Mouse (Mus musculus) cerebellum, adult 2 months (tissue): ENCODE data around the gene Ftl1-ps1.

Experiments
- CTCF ChIP-seq: fragments of 200-500 bp; IDR thresholded peaks from 2 replicates; pipeline ENCODE4 v1.5.1; 2011; ENCODE audit warnings: low read depth, mild to moderate bottlenecking, control low read depth, low read length, moderate library complexity, borderline replicate concordance; ENCODE audit not compliant: insufficient read depth
- POLR2A ChIP-seq: fragments of 200-500 bp; IDR thresholded peaks from 2 replicates; pipeline ENCODE4 v1.6.1; 2011; ENCODE audit warnings: low read length, control low read depth, borderline replicate concordance; ENCODE audit not compliant: insufficient read depth

GRCm38 (mm10) chr13:74381533-74382276, 17.8 kb upstream of the Ftl1-ps1 start:
- TF ChIP-seq CTCF, result no peak
- TF ChIP-seq POLR2A, result no peak
